Mouse (Mus musculus) heart, postnatal 0 days (tissue): ENCODE data around the gene 4933430I17Rik. TPM values are rescaled to one million over a fixed set of nuclear protein-coding genes. Genes with fewer than 3 reads are reported as not detected.

Experiments used
- ATAC-seq: fragments of 200-750 bp; cut with Nextera tagmentation; 2 replicates; pipeline ENCODE4 v1.8.0; 2017; ENCODE audit warnings: low read depth, moderate number of reproducible peaks, moderate library complexity; ENCODE audit not compliant: insufficient read depth
- DNase-seq: peaks from one replicate; pipeline ENCODE4 v3.0.0-alpha.2; 2016; ENCODE audit warnings: low spot score
- H3K27ac ChIP-seq: fragments of 300-500 bp; sonication (generic); 2 replicates; pipeline ENCODE4 v1.5.1; 2014; ENCODE audit warnings: low read depth, mild to moderate bottlenecking
- H3K27me3 ChIP-seq: fragments of 300-500 bp; sonication (generic); 2 replicates; pipeline ENCODE4 v1.6.1; 2014; ENCODE audit warnings: low read length, mixed read lengths; ENCODE audit not compliant: control insufficient read depth, insufficient read depth
- H3K36me3 ChIP-seq: fragments of 300-500 bp; sonication (generic); replicated peaks from 2 replicates; pipeline ENCODE4 v1.6.1; 2014; ENCODE audit warnings: low read length, mixed read lengths; ENCODE audit not compliant: control insufficient read depth, insufficient read depth
- H3K4me1 ChIP-seq: fragments of 300-500 bp; sonication (generic); 2 replicates; pipeline ENCODE4 v1.6.1; 2014; ENCODE audit warnings: antibody characterized with exemption; ENCODE audit not compliant: control insufficient read depth, insufficient read depth
- H3K4me2 ChIP-seq: fragments of 300-500 bp; sonication (generic); 2 replicates; pipeline ENCODE4 v1.6.1; 2014; ENCODE audit warnings: low read depth, mild to moderate bottlenecking, low read length, moderate library complexity
- H3K4me3 ChIP-seq: fragments of 300-500 bp; sonication (generic); 2 replicates; pipeline ENCODE4 v1.5.1; 2014; ENCODE audit warnings: low read depth, low read length
- H3K9ac ChIP-seq: fragments of 300-500 bp; sonication (generic); replicated peaks from 2 replicates; pipeline ENCODE4 v1.6.1; 2014; ENCODE audit warnings: low read depth, low read length, mixed read lengths
- H3K9me3 ChIP-seq: fragments of 300-500 bp; sonication (generic); replicated peaks from 2 replicates; pipeline ENCODE4 v1.6.1; 2016; ENCODE audit warnings: low read length; ENCODE audit not compliant: control insufficient read depth
- CTCF ChIP-seq: IDR thresholded peaks from 2 replicates; pipeline ENCODE4 v1.5.1; 2016; ENCODE audit warnings: antibody characterized with exemption, control low read depth, low read depth
- EP300 ChIP-seq: IDR thresholded peaks from 2 replicates; pipeline ENCODE4 v1.6.1; 2016; ENCODE audit warnings: antibody characterized with exemption, low read depth
- WGBS: fragments of 180-500 bp; shearing (Covaris S2); extraction: QIAGEN DNeasy Blood & Tissue Kit; methylation state at CpG from one replicate; pipeline ENCODE4 v1.1.7; 2014; 5-methylcytosine and 5-hydroxymethylcytosine counted together
- polyA plus RNA-seq: library from polyadenylated mRNA; unstranded; fragments of >200 nt; fragmentation: Nextera tagmentation; extraction: Ambion mirVana; gene quantifications from 2 replicates; pipeline ENCODE4 v1.2.1, GENCODE M21; 2015
- total RNA-seq: library from RNA; depleted of rRNA; stranded (reverse); fragments of >200 nt; gene quantifications from 2 replicates; pipeline ENCODE4 v1.2.3, GENCODE M21; 2014; ENCODE audit warnings: low replicate concordance

Gene 4933430I17Rik
- total and polyA plus RNA-seq, 2 experiments from 2014 or later: 0.16 TPM; not detected in 1

- 22% methylated on average over 3 of the region's 3 CpGs for WGBS
- Histone ChIP-seq H3K4me3 (no peak overlapping the region), H3K4me1 (peaks cover 6% of the 10 kb centered on the region), H3K4me2 (no peak overlapping the region), H3K9me3 (no peaks in the 10 kb centered on the region), H3K27ac (no peak overlapping the region), H3K9ac (no peak overlapping the region), H3K27me3 (peaks cover 2% of the 10 kb centered on the region), H3K36me3 (no peaks in the 10 kb centered on the region)
- DNase-seq (peak; percentile 77), ATAC-seq (0 out of 2 replicates have a peak, but pooled peaks have one; percentile 28)
- TF ChIP-seq EP300 (no peak), CTCF (no peak)
Measured at GRCm38 (mm10) chr4:62557436-62557835, 32.3 kb downstream of the 4933430I17Rik start.

DNA sequence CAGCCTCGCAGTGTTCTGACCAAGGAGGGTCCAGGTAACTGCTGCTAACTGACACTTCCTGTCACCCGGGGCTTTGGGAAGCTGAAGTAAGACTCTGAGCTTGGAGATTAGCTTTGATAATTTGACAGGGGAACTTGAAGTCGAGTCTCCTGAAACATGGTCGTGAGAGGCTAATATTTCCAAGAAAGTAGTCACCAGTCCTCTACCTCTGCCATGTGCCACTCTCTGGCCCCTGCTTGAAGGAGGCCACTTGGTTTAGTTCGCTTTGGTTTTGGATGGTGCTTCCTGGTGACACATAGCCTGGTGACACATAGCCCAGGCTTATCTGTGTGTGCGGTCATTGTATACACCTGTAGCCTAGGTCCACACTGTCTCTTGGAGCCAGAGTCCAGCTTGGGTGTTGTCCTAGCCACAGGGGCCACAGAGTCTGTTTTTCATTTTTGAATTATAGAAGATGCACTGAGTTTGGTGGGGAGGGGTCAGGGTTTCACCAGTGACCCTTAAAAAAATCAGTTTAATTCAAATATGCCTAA lies 34.7 kb downstream of the 4933430I17Rik start, which contains the start of gene Rgs3:
Rgs3 (plus strand) TSS at position 51 of the 533 bp plus-strand sequence.
- DNase-seq: no peak
- no peak within 1 kb of the TSS for H3K9ac ChIP-seq
- no peak within 1 kb of the TSS for H3K4me2 ChIP-seq
- no peak within 1 kb of the TSS for H3K27ac ChIP-seq
- peaks cover 24% of the 10 kb centered on the region for H3K27me3 ChIP-seq
- H3K36me3 ChIP-seq: no peaks in the 10 kb centered on the region
- no peak for ATAC-seq
- no peak for TF ChIP-seq CTCF
- TF ChIP-seq EP300: no peak
- WGBS: 51% methylated on average over 6 of the region's 6 CpGs
- H3K4me1 ChIP-seq: peaks cover 6% of the 10 kb centered on the region
- H3K9me3 ChIP-seq: no peaks in the 10 kb centered on the region
- no peak within 1 kb of the TSS for H3K4me3 ChIP-seq

- Histone ChIP-seq H3K4me3 (no peak overlapping the region), H3K4me2 (no peak overlapping the region), H3K4me1 (peaks cover 7% of the 10 kb centered on the region), H3K27ac (no peak overlapping the region), H3K9me3 (no peaks in the 10 kb centered on the region), H3K27me3 (peaks cover 37% of the 10 kb centered on the region), H3K36me3 (no peaks in the 10 kb centered on the region), H3K9ac (no peak overlapping the region)
- TF ChIP-seq EP300 (no peak), CTCF (peak; percentile 81)
- DNase-seq (peak; percentile 91), ATAC-seq (peak; percentile 33; the same call in 1 of the 2 replicates)
- 19% methylated on average over 4 of the region's 4 CpGs for WGBS
Measured at GRCm38 (mm10) chr4:62560963-62561629, 35.9 kb downstream of the 4933430I17Rik start.

DNA sequence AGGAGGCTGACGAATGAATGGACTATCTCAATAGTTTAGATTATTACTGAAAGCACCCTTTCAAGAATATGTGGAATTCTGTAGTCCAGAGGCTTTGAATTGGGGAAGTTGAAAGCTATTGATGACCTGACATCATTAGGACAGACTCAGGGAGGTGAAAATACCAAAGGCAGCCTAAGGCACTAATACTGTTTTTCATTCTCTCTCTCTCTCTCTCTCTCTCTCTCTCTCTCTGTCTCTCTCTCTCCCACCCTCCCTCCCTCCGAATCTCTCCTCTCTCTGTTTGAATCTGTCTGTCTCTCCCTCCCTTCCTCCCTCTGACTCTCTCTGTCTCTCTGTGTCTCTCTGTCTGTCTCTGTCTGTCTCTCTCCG lies 36.4 kb downstream of the 4933430I17Rik start:
- no peak for ATAC-seq
- peaks cover 12% of the 10 kb centered on the region for H3K4me1 ChIP-seq
- H3K27ac ChIP-seq: no peak overlapping the region
- TF ChIP-seq CTCF (no peak), EP300 (no peak)
- WGBS: 42% methylated on average over 3 of the region's 3 CpGs
- H3K36me3 ChIP-seq: no peaks in the 10 kb centered on the region
- no peak overlapping the region for H3K4me2 ChIP-seq
- no peaks in the 10 kb centered on the region for H3K9me3 ChIP-seq
- no peak for DNase-seq
- no peak overlapping the region for H3K9ac ChIP-seq
- H3K4me3 ChIP-seq: no peak overlapping the region
- peaks cover 42% of the 10 kb centered on the region for H3K27me3 ChIP-seq

- ATAC-seq (no peak), DNase-seq (no peak)
- Histone ChIP-seq H3K27ac (no peak overlapping the region), H3K4me2 (no peak overlapping the region), H3K36me3 (no peaks in the 10 kb centered on the region), H3K4me1 (peaks cover 13% of the 10 kb centered on the region), H3K27me3 (peaks cover 46% of the 10 kb centered on the region), H3K9me3 (no peaks in the 10 kb centered on the region), H3K9ac (no peak overlapping the region), H3K4me3 (no peak overlapping the region)
- no peak for TF ChIP-seq CTCF
- no peak for TF ChIP-seq EP300
- 56% methylated on average over 4 of the region's 4 CpGs for WGBS
Measured at GRCm38 (mm10) chr4:62562006-62562405, 36.8 kb downstream of the 4933430I17Rik start.
